Mouse (Mus musculus) ES-CJ7 (cell line): Measurements from ENCODE around the gene 1700066M21Rik.

Experiments
- DNase-seq: peaks from one replicate; pipeline ENCODE4 v3.0.0; 2011; ENCODE audit warnings: low read depth, low spot score

1700066M21Rik gene

DNA sequence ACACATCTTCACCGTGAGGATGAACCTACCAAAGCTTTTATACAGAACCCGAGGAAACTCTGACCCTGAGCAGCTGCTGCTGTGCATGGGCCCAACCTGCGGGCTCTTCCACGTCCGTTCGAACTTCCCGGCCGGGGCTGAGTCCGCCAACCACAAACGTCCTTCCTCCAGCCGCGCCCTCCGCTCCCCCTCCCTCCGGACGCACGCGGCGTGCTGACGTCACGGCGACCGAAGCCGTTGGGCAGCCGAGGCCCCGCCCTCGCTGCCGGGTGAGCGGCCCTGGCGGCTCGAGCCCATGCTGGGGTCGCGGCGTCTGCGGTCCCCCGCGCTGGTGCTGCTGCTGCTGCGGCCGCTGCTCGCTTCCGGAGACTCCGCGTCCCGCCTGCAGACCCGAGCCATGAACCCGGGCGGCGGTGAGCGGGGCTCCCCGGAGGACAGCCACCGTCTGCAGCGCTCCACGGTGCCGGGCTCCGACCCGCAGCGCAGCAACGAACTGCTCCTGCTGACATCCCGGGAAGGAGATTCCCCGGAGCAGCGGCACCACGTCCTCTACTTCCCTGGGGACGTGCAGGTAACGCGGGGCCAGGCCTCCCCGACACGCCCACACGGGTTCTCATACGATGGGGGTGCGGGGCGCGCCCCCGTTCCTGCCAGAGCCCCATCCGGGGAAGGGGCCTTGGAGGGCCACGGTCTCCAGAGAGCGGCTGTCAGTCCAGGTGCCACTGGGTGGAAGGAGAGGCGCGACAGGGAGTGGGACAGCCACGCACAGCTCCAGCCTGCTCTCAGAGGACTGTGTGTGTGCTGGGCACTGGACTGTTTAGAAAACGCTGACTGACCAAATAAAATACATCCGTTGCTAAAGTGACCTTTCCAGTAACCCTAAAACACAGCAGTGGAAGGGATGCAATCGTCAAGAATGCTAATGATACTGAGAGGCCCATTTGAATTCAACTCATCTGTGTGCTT lies at the start of gene 1700066M21Rik:
Gene 1700066M21Rik (plus strand): TSS at position 245 of the 966 bp plus-strand sequence.
- DNase-seq = peak; percentile 95

DNA sequence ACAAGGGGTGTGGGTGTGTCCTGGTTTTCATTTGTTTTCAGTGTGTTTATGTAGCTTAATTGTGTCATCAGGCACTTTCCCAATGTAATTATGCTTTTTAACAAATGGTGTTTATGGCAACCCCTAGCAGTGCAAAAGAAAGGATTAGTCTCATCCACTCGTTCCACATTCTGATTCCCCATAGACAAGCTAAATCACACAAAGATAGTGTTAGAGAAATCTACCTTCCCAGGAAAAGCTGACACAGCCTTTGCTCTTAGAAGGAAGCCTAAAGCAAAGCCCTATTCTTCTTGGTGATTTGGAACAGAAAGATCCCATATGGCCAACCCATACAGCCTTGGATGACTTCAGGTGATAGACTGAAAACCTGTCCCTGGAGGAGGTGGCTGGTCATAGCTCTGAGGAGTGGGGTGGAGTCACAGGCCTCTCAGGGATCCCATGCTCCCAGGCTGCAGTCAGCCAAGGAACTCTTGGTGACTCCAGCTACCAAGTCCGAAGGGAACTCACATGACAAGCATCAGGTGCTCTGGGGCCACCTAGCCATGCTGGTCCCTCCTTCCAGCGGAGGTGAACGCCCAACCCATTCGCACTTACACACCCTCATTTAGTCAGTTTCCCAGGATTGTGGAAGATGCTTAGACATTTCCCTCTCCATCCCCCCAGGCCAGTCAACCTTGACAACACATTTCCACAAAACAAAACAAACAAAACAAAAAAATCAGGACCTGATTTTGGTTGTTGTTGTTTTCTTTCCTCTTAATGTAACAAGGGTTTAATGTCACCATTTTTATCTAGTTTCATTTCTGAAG lies 47.9 kb upstream of the 1700066M21Rik start:
- peak; percentile 34 for DNase-seq

DNA sequence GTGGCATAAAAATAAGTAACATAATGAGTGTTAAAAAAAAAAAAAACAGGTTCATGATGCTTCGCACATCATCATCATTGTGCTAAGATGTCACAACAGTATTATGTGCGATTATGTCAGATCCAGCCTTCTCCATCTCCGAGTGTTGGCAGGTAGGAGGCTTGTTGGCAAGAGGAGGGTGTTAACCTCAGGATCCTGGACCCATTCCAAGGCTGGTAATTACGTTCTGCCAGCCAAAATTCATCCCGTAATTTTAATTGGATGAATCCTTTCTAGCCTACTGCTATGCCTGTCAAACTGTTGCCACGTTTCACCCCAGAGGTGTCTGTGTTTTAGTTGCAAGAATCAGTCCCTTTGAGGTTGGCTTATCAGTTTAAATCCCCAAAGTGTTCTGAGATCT lies 47.2 kb upstream of the 1700066M21Rik start:
- DNase-seq = no peak

DNA sequence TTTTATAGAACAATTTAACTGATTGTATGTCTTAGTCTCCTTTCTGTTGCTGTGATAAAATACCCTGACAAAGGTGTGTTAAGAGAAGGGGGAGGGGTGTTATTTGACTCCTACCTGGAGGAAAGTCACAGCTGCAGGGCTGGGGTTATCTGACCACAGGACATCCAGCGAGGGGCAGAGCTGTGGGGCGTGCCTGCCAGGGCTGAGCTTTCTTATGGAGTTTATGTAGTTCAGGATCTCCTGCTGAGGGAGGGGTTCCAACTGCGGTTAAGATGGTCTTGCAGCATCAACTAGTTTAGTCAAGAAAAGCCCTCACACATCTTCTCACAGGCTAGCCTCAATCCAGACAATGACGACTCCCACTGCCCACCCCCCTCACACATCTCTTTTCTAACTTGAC lies 45.4 kb upstream of the 1700066M21Rik start:
- peak; percentile 55 for DNase-seq

DNA sequence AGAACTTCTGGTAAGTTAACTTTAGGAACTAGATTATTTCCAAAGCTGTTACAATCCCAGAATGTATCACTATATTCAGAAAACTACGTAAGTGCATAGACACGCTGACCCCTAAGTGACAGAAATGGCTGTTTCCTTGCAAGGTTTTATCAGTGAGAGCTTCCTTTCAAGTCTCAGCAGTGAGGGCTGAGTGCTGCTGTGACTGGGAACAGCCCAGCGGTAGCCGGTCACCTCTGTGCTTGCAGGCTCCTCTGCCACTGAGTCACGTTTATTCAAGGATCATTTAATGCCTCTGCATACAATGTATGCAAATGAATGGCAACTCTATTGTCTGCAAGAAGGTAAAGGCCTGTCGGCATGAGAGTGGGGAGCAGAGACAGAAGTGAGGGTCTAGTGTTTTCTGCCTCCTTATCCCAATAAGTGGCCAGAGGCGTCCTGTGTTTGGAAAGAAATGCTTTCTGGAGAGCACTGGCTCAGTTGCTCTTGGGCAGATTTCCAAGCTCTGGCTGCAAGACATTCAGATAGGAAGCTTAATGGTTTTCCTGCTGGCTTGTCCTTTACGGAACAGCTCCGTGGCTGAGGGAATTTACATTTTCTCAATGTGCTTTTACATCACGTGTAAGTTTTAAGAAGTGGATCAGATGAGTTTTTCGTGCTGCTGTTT lies 43.7 kb upstream of the 1700066M21Rik start:
- DNase-seq = peak; percentile 35

DNA sequence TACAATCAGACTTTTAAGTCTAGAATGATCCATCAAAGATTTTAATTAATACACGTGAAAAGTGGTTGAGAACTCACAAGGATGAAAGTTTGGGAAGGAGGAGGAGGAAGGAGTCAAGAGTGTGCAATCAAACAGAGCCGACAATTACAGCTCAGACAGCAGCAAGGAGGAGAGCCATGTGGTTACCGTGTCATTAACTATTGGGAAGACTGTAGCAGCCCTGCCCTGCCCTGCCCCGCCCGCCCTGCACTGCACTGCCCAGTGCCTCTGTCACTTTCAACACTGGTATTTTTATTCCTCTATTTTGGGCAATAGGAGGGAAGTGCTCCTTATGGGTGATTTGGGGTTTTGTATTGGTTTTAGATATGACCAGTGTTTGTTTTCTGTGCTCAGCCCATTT lies 42.2 kb upstream of the 1700066M21Rik start:
- DNase-seq = no peak

DNA sequence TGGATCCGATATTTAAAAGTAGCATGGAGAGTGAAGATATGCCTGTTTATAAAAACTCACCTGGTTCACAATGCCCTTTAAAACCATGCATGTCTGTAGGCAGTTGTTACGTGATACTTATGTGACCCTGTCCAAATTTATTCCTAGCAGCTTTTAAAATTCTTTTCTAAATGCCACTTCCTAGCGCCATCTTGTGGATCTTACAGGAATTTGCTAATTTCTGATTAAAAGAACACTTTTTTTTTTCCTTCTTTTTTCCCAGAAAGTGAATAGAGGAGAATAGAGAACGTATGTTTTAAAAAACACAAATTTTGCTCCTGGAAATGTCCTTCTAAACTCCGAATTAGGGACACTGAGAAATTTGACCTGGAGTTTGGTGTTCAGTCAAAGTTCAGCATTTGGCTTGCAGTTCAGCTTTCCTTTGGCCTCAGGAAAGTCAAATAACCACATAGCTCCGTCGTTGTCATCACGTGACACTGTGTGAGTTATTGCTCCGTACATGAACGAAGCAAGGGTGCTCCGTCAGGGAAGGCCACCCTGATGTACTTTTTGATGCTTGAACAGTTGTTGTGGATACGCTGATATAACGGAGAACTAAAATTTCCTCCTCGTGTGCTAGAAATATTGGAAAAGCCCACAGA lies 38.1 kb upstream of the 1700066M21Rik start:
- peak; percentile 25 for DNase-seq

DNA sequence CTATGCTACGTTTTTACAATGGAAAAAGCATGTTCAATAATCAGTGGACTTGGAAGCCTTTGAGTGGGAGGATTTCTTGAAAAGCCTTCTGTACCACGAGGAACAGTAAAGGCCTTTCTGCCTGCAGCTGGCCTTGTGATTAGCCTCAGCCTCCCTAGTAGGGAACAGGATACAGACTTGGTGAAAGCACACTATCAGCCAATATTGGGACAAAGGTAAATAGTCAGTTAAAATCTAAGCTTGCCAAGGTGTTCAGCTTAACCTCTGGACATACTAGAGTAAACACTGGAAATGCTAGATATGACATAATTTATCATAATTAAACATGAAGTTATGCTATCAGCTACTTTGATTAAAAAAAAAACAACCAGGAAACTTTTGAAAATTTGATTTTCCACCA lies 36.2 kb upstream of the 1700066M21Rik start:
- DNase-seq = no peak

DNA sequence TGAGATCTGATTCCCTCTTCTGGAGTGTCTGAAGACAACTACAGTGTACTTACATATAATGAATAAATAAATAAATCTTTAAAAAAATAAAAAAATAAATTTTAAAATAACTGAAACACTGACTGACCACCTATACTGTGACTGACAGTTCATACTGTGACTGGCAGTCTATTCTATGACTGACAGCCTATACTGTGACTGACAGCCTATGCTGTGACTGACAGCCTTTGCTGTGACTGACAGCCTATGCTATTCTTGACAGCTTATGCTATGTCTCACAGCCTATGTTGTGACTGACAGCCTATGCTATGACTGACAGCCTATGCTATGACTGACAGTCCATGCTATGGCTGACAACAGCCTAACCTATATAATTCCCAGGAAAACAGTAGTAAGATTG lies 29.9 kb upstream of the 1700066M21Rik start:
- DNase-seq = no peak

DNA sequence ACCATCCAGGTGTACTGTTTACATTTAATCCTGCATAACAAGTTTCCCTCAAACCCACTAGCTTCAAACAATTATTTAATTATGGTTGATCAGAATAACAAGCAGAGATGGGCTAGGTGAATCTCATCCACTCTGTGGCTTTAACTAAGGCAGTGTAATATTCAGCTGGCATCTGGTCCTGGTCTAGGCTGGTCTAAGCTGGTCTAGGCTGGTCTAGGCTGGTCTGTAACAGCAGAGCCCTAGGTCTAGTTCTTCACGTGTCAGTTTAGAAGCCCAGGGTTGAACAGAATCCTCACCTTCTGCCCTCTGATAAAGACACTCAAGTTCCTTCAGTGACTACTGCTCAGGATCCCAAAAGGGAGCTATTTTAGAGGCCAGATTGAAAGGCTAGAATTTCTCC lies 25.5 kb upstream of the 1700066M21Rik start:
- DNase-seq = peak; percentile 76

DNA sequence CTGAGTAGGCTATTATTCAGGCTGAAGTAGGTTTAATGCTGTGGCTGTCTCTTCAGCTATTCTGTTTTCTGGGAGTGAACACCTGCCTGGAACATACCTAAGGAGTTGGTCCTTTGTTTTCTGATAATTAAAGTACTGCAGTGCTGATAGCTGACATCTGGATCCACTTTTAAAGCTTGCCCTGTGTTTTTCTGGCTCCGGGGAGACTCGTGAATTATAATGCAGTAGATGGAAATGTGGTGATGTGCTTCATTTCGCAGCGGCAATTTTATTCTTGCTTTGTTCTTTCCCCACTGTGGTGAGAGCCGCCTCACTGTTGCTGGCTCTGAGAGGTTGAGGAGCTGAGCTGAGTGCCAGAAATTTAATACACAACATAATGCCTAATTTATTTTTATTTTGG lies 18.9 kb upstream of the 1700066M21Rik start:
- no peak for DNase-seq

DNA sequence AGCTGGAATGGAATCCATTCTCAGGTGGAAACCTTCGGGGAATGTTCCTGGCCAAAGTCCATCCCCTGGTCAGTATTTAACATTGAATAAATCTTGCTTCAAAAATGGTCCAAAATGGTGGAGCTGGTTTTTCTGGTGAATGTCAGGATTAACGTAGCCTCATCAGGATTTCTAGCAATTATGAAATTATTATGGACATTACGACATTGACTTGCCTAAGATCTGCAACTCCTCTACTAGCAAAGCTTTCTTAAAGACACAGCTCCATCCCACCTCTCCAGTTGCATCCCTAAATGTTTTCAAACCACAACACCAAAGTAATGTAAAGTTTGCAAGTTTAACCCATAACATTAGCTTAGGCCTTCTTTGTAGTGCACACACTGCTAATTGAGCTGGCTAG lies 10.0 kb upstream of the 1700066M21Rik start:
- no peak for DNase-seq

DNA sequence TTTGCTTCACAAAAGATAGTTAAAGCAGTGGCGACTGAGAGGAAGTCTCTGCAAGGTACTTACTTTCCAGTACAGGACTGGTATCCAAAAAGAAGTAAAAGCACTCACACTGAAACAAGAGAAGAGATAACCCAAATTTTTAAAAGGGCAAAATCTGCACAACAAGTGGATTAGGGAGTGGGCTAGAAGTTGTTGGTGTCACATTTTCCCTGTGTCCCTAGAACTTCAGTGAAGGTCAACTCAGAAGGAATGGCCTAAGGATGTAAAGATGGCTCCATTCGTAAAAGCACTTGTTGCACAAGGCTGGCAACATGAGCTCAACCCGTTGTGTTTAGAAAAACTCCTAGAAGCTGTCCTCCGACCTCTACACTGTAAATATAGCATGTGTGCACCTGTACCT lies 8.3 kb upstream of the 1700066M21Rik start:
- peak; percentile 63 for DNase-seq

DNA sequence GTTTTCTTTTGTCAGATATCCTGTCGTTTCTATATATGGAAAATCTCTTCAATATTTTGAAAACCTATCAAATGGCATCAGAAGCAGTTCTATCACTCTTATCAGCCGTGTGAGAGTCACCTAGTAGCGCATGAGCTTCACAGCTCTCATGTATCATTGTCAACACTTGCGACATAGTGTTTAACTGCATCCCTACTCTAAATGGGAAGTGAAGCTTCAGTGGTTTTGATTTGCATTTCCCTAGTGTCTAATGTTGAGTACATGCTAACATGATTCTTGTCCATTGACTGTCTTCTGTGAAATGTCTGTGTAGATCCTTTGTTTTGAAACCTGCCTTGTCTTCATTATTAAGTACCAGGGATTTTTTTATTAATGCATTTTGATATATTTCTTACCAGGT lies 7.0 kb upstream of the 1700066M21Rik start:
- no peak for DNase-seq

DNA sequence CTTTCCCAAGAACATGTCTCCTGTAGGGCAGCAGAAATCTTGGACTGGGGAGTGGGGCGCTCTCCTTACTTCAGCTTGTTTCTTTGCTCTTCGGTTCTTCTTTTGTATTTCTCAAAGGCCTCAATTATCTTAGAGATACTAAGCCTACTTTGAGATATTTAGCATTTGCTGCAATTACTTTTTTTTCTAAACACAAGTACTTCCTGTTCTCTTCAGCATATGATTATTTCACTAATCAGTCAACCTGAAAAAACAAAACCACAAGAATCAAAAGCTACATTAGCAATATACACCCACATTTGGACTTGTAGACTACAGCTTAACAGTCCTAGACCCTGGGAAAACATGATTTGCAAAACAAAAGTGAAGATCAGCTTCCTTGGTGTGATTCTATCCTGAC lies 2.1 kb upstream of the 1700066M21Rik start:
- DNase-seq = no peak

DNA sequence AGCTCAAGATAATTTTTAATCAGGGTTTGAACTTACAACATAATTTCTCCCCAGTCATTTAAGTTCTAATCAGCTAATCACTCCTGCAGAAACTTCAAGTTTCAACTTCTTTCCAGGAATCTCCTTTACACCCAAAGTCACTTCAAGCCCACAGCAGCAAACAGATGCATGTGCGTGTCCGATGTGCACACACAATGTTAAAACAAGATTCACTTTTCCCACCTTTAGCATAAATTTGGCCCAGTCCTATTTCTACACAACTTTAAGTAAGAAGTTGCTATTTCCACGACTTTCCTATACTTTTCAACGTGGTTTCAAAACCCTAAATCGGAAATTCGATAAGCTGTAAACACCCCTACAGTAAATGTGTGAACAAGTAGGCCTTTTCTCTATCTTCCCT lies 614 bp upstream of the 1700066M21Rik start:
- DNase-seq = peak; percentile 23

DNA sequence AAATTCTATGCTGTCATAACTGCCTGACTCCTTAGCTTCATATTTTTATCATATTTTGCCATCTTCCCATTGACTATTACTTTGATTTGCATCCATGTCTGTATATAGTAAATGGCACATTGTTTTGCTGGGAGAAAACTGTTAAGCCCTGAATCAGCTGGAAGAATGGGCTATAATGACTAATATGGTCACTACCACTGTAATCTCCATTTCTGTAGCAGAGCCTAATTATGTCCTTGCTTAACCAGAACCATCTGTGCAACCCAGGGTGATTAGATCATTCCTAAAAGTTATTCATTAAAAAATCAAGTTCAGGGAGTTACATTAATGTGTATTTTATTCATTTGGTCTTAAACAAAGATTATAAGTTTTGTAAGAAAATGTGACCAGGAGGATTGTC lies 9.1 kb downstream of the 1700066M21Rik start:
- DNase-seq = no peak

DNA sequence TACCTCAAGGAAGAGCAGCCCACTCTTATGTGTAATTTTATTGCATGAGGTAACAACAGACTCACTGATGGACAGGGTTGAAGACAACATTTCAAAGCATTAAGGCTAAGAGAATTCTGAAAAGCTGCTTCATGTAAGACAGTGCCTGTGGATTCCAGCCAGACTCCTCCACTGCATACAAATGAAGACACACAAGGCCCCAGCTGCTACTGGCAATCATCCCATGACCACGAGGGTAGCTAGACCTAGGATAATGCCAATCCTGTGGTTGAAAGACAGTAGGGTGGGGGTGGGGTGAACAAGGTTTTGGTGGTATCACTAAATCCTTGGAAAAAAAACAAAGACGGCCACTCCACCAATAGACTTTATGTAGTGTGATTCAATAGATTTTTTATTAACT lies 10.5 kb downstream of the 1700066M21Rik start:
- no peak for DNase-seq

DNA sequence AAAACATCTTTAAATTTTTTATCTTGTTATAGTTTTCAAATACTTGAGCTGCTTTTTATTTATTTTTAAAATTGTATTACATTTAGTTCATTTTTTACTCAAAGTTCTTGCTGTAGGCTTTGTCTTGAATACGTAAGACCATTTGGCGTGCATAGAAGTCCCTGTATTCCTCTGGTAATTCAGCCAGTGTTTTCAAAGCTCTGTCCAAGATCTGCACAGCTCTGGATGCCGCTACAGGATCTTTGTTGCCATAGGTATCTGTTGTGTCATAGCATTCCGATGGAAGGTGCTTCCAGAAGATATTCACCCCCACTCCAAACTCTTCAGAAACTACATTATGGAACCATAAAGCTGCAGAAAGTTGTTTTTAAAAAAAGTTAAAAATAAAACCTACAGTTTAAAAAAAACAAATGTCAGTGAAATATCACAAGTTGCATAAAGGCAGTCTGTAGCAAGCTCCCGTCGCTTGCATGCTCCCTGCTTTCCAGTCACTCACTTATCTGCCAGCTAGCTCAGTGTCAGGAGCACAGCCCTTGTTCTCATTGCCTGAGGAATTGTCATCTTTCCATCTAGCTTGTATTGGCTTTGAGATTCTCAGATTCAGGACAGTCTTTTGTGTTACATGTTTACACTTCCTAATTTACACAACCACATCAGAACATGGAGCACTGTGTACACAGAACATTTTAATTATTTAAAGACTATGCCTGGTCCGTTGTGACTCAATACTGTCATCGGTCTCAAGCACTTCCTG lies 11.2 kb downstream of the 1700066M21Rik start:
- no peak for DNase-seq

DNA sequence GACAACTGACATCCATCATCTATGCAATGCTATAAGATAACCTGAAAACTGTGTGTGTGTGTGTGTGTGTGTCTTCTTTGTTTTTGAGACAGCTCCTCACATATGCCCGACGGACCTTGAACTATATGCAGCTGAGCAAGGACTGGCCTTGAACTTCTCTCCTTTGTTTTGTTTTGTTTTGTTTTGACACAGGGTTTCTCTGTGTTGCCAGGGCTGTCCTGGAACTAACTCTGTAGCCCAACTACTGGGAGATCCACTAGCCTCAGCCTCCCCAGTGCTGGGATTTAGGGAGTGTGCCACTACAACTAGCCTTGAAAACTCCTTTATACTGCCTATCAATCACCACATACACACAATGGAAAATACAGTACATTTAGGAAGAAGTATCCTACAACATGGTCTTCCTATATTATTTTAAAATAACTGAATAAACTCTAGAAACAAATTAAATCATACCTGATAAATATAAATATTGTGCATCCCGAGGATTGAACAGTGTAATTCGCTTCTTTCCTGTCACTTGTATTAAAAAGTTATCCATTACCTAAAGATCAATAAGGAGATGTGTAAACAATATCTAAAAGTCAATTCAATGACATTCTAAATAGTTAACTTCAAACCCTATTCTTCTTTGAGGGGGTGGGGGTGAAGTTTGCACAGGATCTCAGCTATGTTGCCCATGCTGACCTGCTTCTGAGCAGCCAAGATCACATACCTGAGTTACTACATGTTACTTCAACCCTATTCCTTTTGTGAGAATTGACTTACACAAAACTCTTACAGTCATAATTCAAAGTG lies 13.8 kb downstream of the 1700066M21Rik start:
- DNase-seq = no peak
